Mouse (Mus musculus) CH12.LX (cell line): ENCODE data around the gene Aebp1.

Experiments used
- CHD2 ChIP-seq: IDR thresholded peaks from 2 replicates; pipeline ENCODE4 v1.6.1; 2011; ENCODE audit warnings: low read length, improper control_type of control experiment
- CTCF ChIP-seq, 2 experiments: IDR thresholded peaks in 1 of 2; conservative IDR thresholded peaks in 1 of 2; 2 replicates each; pipeline ENCODE4 v1.5.1; 2011 to 2012; ENCODE audit warnings: low read depth in 2 of 2, low read length in 2 of 2, improper control_type of control experiment in 1 of 2, inconsistent platforms in 1 of 2, mild to moderate bottlenecking in 1 of 2, moderate library complexity in 1 of 2
- EP300 ChIP-seq: IDR thresholded peaks from 2 replicates; pipeline ENCODE4 v1.6.1; 2011; ENCODE audit warnings: low read length, improper control_type of control experiment
- ETS1 ChIP-seq: conservative IDR thresholded peaks from 2 replicates; pipeline ENCODE4 v1.6.1; 2012; ENCODE audit warnings: low read depth, mild to moderate bottlenecking, inconsistent platforms, low read length, improper control_type of control experiment, moderate library complexity
- MAFK ChIP-seq: IDR thresholded peaks from 2 replicates; pipeline ENCODE4 v1.6.1; 2011; ENCODE audit warnings: low read length, improper control_type of control experiment; ENCODE audit not compliant: insufficient replicate concordance
- MEF2A ChIP-seq: IDR thresholded peaks from 2 replicates; pipeline ENCODE4 v1.6.1; 2014; ENCODE audit warnings: low read depth, mild to moderate bottlenecking, inconsistent platforms, low read length, improper control_type of control experiment, borderline replicate concordance
- NELFE ChIP-seq: IDR thresholded peaks from 2 replicates; pipeline ENCODE4 v1.6.1; 2011; ENCODE audit warnings: low read depth, low read length, improper control_type of control experiment
- POLR2A ChIP-seq: IDR thresholded peaks from 2 replicates; pipeline ENCODE4 v1.6.1; 2011; ENCODE audit warnings: low read depth, mild to moderate bottlenecking, improper control_type of control experiment, low read length
- POLR2AphosphoS2 ChIP-seq: IDR thresholded peaks from 2 replicates; pipeline ENCODE4 v1.6.1; 2011; ENCODE audit warnings: low read depth, low read length, improper control_type of control experiment
- RCOR1 ChIP-seq: conservative IDR thresholded peaks from 2 replicates; pipeline ENCODE4 v1.6.1; 2012; ENCODE audit warnings: low read depth, mild to moderate bottlenecking, inconsistent platforms, low read length, improper control_type of control experiment
- SIN3A ChIP-seq: IDR thresholded peaks from 2 replicates; pipeline ENCODE4 v1.6.1; 2012; ENCODE audit warnings: low read length, improper control_type of control experiment, inconsistent platforms
- UBTF ChIP-seq: IDR thresholded peaks from 2 replicates; pipeline ENCODE4 v1.6.1; 2012; ENCODE audit warnings: low read depth, mild to moderate bottlenecking, inconsistent platforms, low read length, improper control_type of control experiment, moderate library complexity
- USF2 ChIP-seq: conservative IDR thresholded peaks from 2 replicates; pipeline ENCODE4 v1.6.1; 2011; ENCODE audit warnings: low read depth, low read length, improper control_type of control experiment
- ZC3H11A ChIP-seq: IDR thresholded peaks from 2 replicates; pipeline ENCODE4 v1.6.1; 2012; ENCODE audit warnings: low read depth, mild to moderate bottlenecking, inconsistent platforms, low read length, improper control_type of control experiment

- TF ChIP-seq CTCF (conservative IDR thresholded peaks at IDR 0.05 in 1 of 2, IDR thresholded peaks at IDR 0.05 in 1 of 2; ENCODE audit: low read depth in 2 of 2, low read length in 2 of 2) (no peak), USF2 (no peak), POLR2A (no peak; the same call in 1 of the 2 replicates), MAFK (no peak), EP300 (no peak), SIN3A (no peak), ZC3H11A (no peak), UBTF (no peak), RCOR1 (no peak), POLR2AphosphoS2 (no peak), CHD2 (no peak), NELFE (no peak), MEF2A (no peak), ETS1 (no peak)
Measured at GRCm38 (mm10) chr11:5819223-5819622, 42.5 kb upstream of the Aebp1 start.
